Mouse (Mus musculus) stomach, postnatal 0 days (tissue): Measurements from ENCODE around the gene Qtrt2.

Source experiments
- CTCF ChIP-seq: IDR thresholded peaks from 2 replicates; pipeline ENCODE4 v1.5.1; 2016; ENCODE audit warnings: antibody characterized with exemption, low read depth, mild to moderate bottlenecking, moderate library complexity
- EP300 ChIP-seq: optimal IDR thresholded peaks from 2 replicates; pipeline ENCODE3; 2016; ENCODE audit warnings: antibody characterized with exemption

DNA sequence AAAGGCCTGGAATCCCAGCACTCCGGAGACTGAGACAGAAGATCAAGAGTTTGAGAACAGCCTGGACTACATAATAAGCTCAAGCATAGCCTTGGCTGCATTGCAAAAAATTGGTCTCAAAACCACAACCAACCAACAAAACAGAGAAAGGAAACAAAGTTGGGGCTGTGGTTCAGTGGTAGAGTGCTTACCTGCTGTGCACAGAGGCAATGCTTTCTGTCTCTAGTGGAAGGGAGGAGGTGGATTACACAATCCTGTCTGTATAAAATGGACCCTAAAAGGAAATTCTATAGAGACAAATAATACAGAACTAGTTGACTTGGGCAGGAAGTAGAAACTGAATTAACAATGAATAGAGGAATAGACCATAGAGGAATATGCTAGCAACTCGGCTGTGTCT lies 94.7 kb downstream of the Qtrt2 start:
- TF ChIP-seq CTCF, result no peak
- no peak for TF ChIP-seq EP300
